Mouse (Mus musculus): ENCODE measurements at regions not wholly inside any gene's neighbourhood (a gene's known extent, or its start where the extent isn't known, plus 50 kb on each side); places are given as distances from the start of the nearest gene placed in this dataset.
A peak's percentile ranks its signal among the peaks of the same experiment; 100 is the strongest.
"Not testable (repeated sequence)": the region's sequence is repeated elsewhere in the genome, so short reads cannot be mapped to it uniquely, and the experiment has no call there.

GRCm38 (mm10) chr1:152239376-152239775, 147.1 kb downstream of the Tsen15 start:
- no peak for DNase-seq

GRCm38 (mm10) chr1:152235212-152235792, 145.4 kb upstream of the 1700025G04Rik start:
- DNase-seq, result no peak

GRCm38 (mm10) chr1:152234716-152235115, 144.8 kb upstream of the 1700025G04Rik start:
- no peak for DNase-seq

GRCm38 (mm10) chr1:152231717-152232202, 141.8 kb upstream of the 1700025G04Rik start:
- peak; percentile 28 for DNase-seq

GRCm38 (mm10) chr1:152229709-152230108, 139.8 kb upstream of the 1700025G04Rik start:
- no peak for DNase-seq

- DNase-seq, result no peak
These were observed 136.1 kb upstream of the 1700025G04Rik start for GRCm38 (mm10) chr1:152226049-152226448.

- no peak for DNase-seq
These were observed 133.7 kb upstream of the 1700025G04Rik start for GRCm38 (mm10) chr1:152223666-152224065.

GRCm38 (mm10) chr1:152220804-152221565, 131.1 kb upstream of the 1700025G04Rik start:
- DNase-seq, result peak; percentile 26

- not testable (repeated sequence) for DNase-seq
These were observed 129.8 kb upstream of the 1700025G04Rik start for GRCm38 (mm10) chr1:152219752-152220151.

- DNase-seq, result no peak
These were observed 127.5 kb upstream of the 1700025G04Rik start for GRCm38 (mm10) chr1:152217404-152217803.

GRCm38 (mm10) chr1:152214376-152214775, 124.5 kb upstream of the 1700025G04Rik start:
- DNase-seq, result no peak

- DNase-seq, result no peak
These were observed 113.3 kb upstream of the 1700025G04Rik start for GRCm38 (mm10) chr1:152203187-152203586.

- DNase-seq, result no peak
These were observed 98.8 kb upstream of the 1700025G04Rik start for GRCm38 (mm10) chr1:152188700-152189099.

- no peak for DNase-seq
These were observed 95.0 kb upstream of the 1700025G04Rik start for GRCm38 (mm10) chr1:152184956-152185355.

GRCm38 (mm10) chr1:152176267-152176970, 86.5 kb upstream of the 1700025G04Rik start:
- DNase-seq, result no peak

GRCm38 (mm10) chr1:152175691-152176090, 85.8 kb upstream of the 1700025G04Rik start:
- no peak for DNase-seq

- DNase-seq, result no peak
These were observed 84.5 kb upstream of the 1700025G04Rik start for GRCm38 (mm10) chr1:152174464-152174863.

- no peak for DNase-seq
These were observed 81.3 kb upstream of the 1700025G04Rik start for GRCm38 (mm10) chr1:152171034-152171790.

GRCm38 (mm10) chr1:152170583-152170982, 80.7 kb upstream of the 1700025G04Rik start:
- no peak for DNase-seq

- DNase-seq, result no peak
These were observed 79.6 kb upstream of the 1700025G04Rik start for GRCm38 (mm10) chr1:152169508-152169907.

GRCm38 (mm10) chr1:152168284-152168683, 78.4 kb upstream of the 1700025G04Rik start:
- DNase-seq, result peak; percentile 12

GRCm38 (mm10) chr1:152167716-152168115, 77.8 kb upstream of the 1700025G04Rik start:
- no peak for DNase-seq

GRCm38 (mm10) chr1:152165490-152165905, 75.6 kb upstream of the 1700025G04Rik start:
- DNase-seq, result peak; percentile 46

Data from right cerebral cortex, postnatal 25 days (tissue).